Mouse (Mus musculus): ENCODE data around the gene Htr3b. TPM values are rescaled to one million over a fixed set of nuclear protein-coding genes. Genes with fewer than 3 reads are reported as not detected.

The Htr3b gene
- total RNA-seq, 2 experiments from 2014 or later, result not detected

- no peak for DNase-seq (ENCODE audit: low spot score)
These were observed 36.0 kb downstream of the Htr3b start for GRCm38 (mm10) chr9:48928781-48929180.

DNA sequence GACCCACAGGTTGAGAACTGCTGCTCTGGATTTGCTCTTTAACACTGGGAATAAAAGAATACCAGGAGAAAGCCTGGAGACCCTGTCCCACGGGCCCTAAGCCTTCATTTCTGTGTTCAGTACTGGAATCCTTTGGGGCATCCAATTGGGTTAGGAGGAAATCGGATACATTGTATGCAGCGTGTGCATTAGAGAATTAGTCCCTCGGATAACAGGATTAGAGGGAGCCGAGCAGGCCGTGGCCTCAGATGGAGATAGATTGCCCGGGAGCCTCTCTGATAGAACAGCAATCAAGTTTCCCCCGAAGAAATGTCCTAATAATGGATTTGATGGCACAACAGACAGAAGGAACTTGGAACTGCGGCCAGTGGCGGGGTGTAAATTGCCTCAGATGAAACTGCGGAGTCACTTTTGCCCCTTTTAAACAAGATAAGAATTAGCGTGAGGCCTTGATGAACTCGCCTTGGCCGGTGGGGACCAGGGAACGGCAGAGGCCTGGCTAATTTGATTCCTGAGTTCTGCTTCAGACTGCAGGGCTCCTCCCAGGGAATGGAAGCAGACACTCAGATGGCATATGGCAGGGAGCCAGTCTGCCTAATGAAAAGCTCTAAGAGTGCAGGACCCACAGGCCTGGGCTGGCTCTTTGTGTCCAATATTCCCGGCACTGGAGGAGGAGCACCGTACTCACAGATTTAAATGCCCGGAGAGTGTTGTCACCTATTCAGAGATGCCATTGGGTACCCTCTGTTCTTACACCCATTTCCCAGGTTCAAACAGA, 48.6 kb downstream of the Htr3b start:
- DNase-seq (ENCODE audit: low spot score), result no peak

- peak; percentile 32 for DNase-seq (ENCODE audit: low spot score)
These were observed 53.8 kb downstream of the Htr3b start, which contains the start of gene Htr3a for GRCm38 (mm10) chr9:48910885-48911537. TSS of gene Htr3a (minus strand) at chr9:48911099.

- no peak for DNase-seq (ENCODE audit: low spot score)
These were observed 60.4 kb downstream of the Htr3b start for GRCm38 (mm10) chr9:48904421-48904820.

GRCm38 (mm10) chr9:48903766-48904165, 61.0 kb downstream of the Htr3b start:
- no peak for DNase-seq (ENCODE audit: low spot score)

GRCm38 (mm10) chr9:48898551-48898950, 66.2 kb downstream of the Htr3b start:
- no peak for DNase-seq (ENCODE audit: low spot score)

- DNase-seq (ENCODE audit: low spot score), result no peak
These were observed 68.8 kb downstream of the Htr3b start for GRCm38 (mm10) chr9:48895819-48896536.

- no peak for DNase-seq (ENCODE audit: low spot score)
These were observed 70.0 kb downstream of the Htr3b start for GRCm38 (mm10) chr9:48894755-48895154.

- DNase-seq (ENCODE audit: low spot score), result peak; percentile 83
These were observed 70.8 kb downstream of the Htr3b start for GRCm38 (mm10) chr9:48893986-48894385.

GRCm38 (mm10) chr9:48889093-48889492, 75.7 kb downstream of the Htr3b start:
- DNase-seq (ENCODE audit: low spot score), result no peak

Other genes starting within 250 kb of the Htr3b start
- gene Zbtb16, start 128.8 kb downstream of the Htr3b start, total RNA-seq (2021), result 100 to 1,000 TPM; 108 to 116 TPM
- not detected for gene Htr3a, start 53.9 kb downstream of the Htr3b start, total RNA-seq (2021)
- 10 to 100 TPM; 46.0 to 76.3 TPM for gene Usp28, start 20.4 kb upstream of the Htr3b start, total RNA-seq (2021)
- 1 to 10 TPM; 6.7 to 8.3 TPM for gene Zw10, start 90.6 kb upstream of the Htr3b start, total RNA-seq (2021)
- gene Tmprss5, start 116.3 kb upstream of the Htr3b start, total RNA-seq (2021), result under 1 TPM in 1 of 2 experiments, not detected in 1; 0.37 TPM

Measured in gastrocnemius, adult 18-20 months (tissue).